Mouse (Mus musculus) left cerebral cortex, adult 9 months (tissue): Measurements from ENCODE around the gene Slc41a3.

Experiments
- DNase-seq, 2 experiments: peaks; one replicate each; pipeline ENCODE4 v3.0.0; 2022; ENCODE audit warnings: low spot score in 2 of 2

Gene Slc41a3

DNA sequence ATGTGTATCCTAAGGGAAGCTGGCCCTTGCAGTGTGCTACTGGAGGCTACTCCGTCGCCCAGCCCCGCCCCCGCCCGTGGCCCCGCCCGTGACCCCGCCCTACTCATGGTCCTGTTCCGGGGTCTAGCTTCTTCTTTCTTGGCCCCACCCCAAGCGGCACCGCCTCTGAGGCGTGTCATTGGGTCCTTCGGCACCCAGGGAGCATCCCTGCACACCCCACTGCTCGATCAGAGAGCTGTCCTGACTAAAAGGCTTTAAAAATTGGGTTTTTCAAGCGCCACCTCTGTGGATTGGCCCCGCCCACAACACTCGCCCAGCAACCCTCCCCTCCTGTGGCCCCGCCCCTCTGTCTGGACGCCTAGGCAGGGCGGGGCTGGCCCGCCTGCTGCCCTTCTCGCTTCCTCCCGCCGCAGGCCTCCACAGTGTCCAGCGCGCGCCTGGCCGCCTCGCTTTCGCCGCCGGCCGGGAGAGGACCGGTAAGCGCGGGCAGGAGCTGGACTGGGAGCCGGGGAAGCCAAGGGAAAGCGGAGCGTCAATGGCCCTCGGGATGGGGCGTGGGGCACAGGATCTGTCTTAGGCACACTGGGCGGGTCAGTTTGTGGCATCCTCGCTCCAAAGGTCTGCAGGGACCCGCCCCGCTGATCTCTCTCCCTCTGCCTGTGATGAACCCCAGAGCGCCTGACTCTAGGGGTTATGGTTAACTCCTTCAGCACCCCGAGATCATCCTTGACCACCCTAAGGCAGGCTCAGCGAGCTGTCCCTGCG, at the start of gene Slc41a3:
Gene Slc41a3 (plus strand): TSS at position 193 of the 765 bp plus-strand sequence.
- peak; percentile 71 to 87 for DNase-seq

- no peak for DNase-seq
These were observed 47.9 kb upstream of the Slc41a3 start for GRCm38 (mm10) chr6:90556534-90557058.

GRCm38 (mm10) chr6:90557077-90557476, 47.4 kb upstream of the Slc41a3 start:
- DNase-seq: no peak

- no peak for DNase-seq
These were observed 46.5 kb upstream of the Slc41a3 start for GRCm38 (mm10) chr6:90557829-90558693.

DNA sequence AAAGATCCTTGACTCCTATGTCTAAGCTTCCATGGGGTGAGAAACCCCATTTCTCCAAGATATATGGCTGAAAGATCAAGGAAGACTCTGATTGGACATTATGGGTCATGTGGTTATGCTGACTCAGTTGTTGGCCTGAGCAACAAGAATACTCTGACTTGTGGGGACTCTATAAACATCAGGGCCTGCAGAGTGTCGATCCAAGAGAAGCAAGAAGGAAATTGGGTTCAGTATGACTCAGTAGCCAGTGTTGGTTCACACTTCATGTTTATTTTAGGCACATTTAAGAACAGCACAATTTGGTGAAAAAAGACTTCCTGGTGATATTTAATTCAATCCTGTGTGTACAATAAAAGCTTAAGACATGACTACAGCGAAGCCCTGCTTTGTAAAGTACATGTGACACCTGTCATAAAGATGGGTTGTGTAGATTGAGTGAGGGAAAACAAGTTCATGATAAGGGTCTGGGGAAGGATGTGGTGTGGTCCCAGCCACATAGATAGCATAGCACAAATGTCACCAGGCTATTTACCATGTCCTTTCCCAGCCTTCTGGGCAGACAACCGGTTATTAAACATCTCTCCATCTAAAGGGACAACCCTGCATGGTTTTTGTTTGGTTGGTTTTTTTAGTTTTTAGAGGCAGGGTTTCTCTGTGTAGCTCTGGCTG, 44.0 kb upstream of the Slc41a3 start:
- peak; percentile 19 to 33 for DNase-seq

DNA sequence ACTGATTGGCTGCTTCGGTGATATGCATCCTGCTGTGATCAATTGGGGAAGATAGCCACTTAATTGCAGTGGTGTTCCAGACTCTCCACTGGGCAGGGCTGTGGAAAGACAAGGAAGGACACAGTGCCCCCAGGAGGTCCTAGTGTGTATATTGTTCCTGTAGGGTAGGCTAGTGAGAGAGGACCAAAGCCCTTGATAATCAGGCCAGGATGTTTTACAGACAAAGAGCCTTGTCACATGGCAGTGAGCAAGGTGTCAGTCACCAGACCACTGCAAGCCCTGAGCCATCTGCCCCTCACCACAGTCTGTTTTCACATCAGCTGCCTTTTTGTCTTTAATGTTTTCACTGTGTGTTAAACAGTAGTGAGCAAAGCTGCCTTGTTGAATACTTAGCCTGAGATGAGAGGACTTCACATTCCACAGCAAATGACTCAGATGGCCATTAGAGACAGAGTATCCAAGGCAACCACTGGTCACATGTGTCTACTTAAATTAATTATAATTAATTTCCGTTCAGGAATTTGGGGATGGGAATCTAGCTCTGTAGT, 43.2 kb upstream of the Slc41a3 start:
- DNase-seq: no peak

GRCm38 (mm10) chr6:90564240-90564639, 40.3 kb upstream of the Slc41a3 start:
- no peak for DNase-seq

DNA sequence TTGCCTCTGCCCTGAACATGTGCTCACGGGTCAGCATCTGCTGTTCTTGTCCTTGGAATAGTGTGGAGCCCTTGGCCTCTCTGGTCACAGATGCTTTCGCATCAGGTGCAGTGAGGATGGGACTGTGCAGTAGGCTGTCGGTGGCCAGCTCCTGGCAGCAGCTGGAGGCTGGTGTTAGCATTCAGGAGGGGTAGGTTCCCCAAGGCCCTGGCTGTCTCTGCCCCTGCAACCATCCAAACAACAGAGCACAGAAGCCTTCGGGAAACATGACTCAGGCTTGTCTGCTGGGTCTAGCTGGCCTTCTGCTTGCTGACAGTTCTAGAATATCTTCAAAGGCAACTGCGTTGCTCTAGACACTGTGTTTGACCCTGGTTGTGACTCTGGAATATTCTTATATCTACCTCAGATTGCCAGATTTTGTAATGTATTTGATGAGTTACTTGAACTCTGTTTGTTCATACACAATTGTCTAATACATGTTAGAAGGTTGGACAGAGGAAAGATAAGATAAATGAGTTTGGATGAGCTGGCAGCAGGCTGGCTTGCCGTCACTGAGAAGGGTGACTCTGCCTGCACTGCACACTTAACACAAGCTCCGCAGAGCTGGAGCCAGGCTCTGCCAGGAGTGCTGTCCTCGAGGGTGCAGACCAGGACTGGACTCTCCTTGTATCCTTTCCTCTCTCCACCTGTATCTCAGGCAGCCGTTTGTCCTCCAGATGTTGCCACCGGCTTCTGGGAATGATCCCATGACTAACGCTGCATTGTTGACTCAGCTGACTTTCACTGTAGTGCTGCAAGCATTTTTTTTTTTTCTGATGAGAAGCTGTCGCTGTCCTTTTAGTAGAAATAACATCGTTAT, 38.9 kb upstream of the Slc41a3 start:
- DNase-seq: no peak

GRCm38 (mm10) chr6:90567486-90567885, 37.0 kb upstream of the Slc41a3 start:
- no peak for DNase-seq

DNA sequence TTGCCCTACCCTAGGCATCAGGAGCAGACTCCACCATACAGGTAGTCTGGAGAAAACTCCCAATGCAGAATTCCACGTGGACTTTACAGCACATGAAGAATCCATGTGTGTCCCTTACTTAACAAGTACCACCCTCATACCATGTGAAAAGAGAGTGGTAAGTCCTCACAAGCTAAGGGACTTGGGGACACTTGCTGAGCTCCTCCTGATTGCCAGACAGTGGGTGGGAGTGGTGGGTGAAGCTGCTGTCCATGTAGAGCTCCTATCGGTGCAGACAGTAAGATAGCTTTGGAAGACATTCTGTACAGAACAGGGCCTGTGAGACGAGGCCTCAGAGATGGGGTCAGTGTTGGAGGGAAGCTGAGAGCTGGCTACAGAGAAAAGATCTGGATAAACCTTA, 36.6 kb upstream of the Slc41a3 start:
- peak in 1 of 2 experiments; percentile 40 for DNase-seq

GRCm38 (mm10) chr6:90568721-90569120, 35.8 kb upstream of the Slc41a3 start:
- DNase-seq: no peak

GRCm38 (mm10) chr6:90569736-90570383, 34.7 kb upstream of the Slc41a3 start:
- DNase-seq: no peak

DNA sequence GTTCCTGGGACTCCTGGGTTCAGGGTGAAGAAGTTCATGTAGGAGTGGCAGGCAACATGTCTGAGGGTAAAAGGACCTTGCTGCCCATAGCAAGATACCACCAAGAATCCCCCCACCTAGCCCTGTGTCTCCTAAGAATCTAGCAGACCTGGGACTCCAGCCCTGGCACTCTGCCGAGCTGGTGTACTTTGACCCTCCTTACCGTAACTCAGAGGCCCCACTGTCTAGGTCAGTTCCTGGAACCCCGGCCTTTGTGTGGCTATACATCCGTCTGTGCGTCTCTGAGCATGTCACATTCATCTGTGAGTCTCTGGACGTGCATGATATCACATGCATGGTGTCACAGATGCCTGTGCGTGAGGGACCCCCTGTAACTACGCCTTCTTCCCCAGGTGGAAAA, 34.1 kb upstream of the Slc41a3 start:
- DNase-seq: no peak

DNA sequence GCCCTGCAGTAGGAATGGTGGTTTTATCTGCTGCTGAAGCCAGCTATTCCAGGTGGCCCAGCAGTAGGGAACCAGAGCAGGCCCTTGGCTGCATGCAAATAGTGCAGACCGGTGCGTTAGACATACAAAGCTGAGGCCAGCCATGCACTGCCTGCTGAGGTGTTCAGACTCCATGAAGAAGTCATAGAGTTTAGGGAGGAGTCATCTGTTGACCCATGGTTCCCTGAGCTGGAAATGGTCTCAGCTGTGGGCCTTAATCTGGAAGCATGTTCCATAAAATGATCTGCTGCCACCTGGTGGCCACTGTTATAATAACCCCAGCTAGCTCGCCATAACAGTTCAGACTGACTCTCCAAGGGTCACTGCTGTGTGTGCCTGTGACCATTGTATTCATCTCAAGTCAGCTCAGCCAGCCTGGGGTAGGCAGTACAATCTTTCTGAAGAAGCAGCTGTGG, 29.2 kb upstream of the Slc41a3 start:
- peak in 1 of 2 experiments; percentile 79 for DNase-seq

DNA sequence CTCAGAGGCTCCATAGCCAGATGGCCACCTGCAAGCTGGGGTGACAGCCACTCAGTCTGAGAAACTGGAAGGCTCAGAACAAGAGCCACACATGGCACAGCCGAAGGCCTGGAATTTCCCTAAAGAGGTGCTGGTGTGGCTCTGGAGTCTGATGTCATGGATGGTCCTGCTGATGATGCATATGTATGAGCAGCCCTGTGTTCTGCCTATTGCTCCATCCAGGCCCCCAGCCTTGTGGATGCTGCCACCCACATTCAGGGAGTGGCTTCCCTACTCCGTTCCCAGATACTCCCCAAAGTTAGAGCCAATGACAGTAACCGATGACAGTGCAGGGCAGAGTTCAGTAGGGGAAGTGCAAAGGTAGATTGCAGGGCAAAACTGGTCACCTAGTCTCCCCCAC, 26.4 kb upstream of the Slc41a3 start:
- DNase-seq: no peak

GRCm38 (mm10) chr6:90582331-90582730, 22.2 kb upstream of the Slc41a3 start:
- DNase-seq: no peak

DNA sequence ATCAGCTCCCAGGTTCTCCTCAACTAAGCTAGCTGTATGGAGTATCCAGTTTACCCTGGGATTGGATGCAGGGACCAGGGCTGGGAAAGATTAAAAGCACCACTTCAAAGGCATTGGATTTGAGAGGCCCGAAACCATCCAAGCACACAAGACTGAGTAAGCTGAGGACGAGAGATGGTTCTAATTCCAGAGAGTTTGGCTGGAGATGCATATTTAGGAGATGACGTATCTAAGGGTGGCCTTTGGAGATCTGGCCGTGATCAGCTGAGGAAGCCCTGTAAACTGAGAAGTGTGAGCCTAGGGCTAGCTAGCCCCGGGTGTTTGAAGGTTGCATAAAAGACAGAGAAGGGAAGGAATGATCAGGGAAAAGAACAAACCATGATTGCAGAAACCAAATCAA, 16.4 kb upstream of the Slc41a3 start:
- no peak for DNase-seq

DNA sequence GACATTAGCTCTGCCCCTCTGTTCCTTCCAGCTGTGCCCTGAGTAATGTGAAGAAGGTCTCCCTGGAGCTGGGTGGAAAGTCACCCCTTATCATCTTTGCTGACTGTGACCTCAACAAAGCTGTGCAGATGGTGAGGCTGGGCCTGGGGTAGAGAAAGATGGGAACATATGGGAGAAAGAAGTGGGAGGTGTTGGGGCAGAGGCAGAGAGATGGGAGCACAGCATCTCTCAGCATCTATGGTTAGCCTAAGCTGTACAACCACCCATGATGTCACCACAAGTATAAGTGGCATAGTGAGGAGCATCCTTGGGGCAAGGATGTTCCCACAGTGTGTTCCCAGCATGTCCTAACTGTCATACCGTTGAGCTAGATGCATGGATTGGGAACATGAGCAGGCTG, 13.8 kb upstream of the Slc41a3 start:
- DNase-seq: peak in 1 of 2 experiments; percentile 19

DNA sequence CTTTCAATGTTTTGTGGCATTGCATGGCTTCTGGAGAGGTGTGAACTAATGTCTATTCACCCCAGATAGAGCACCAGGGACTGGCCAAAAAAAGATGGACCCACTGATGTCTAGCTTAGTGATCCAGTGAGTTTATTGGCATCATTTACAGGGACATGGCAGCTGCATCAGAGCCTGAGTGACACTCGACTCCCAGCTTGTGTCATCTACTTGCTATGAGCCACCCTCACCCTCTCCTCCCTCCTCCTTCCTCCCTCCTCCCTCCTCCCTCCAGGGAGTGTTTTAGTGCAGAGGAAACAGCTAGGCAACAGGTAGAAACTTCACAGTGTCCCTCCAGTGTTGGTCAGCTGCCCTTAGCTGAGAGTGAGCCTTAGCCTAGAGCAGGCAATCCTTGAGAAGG, 9.6 kb upstream of the Slc41a3 start:
- no peak for DNase-seq

DNA sequence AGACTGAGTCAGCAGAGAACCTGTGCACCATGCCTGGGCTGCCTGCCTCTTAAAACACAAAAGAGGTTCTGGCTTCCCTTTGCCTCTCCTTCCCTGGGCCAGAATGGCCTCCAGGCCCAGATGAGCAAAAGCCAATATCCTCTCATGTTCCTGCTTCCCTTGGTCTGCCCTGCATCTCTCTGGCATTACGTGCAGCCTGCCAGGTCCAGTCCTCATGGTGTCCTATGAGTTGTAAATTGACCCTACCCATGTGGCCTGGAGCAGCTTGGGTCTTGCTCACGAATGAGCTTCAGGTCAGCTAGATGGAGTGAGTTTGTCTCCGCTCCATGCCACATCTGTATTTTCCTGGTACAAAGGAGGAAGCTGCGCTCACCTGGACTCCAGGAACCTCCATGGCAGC, 7.5 kb upstream of the Slc41a3 start:
- DNase-seq: no peak
